Mouse (Mus musculus): ENCODE measurements around the gene Iscu. TPM values are rescaled to one million over a fixed set of nuclear protein-coding genes. Genes with fewer than 3 reads are reported as not detected.

Iscu gene
- total and polyA plus RNA-seq, 2 experiments from 2014 or later = 116 to 215 TPM

DNA sequence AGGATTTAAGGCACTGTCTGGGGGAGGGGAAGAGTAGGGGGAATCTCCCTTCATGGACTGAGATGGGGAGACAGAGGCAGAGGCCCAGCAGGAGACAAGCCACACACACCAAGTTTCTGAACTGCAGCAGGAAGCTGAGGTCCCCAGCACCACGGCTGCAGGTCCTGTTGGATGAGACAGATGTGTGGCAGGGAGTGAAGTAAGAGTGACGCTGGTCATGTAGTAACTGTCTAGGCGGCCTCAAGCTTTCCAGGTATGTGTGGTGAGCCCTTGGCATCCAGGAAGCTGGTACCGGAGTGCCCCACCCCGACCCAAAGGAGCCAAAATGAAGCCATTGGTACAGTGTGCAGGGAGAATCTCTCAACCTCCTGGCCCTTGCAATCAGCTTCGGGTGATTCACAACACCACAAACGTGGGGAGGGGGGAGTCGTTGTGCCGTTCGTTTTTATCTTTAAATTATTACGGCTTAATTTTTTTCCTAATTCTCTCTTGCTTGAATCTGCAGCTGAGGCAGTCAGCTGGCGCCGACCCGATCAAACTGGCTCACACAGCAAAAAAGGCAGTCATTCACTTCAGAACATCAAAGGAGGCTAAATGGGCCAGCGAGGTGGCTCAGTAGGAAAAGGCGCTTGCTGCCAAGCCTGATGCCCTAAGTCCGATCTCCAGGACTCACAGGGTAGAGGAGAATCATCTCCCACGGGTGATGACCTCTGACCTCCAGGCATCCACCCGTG lies 24.8 kb downstream of the Iscu start:
- 19% methylated on average over 19 of the region's 19 CpGs for WGBS

GRCm38 (mm10) chr5:113798525-113798924 lies 26.0 kb downstream of the Iscu start:
- Histone ChIP-seq H3K9me3 (replicated peaks; ENCODE audit: control insufficient read depth, low read length) (no peaks in the 10 kb centered on the region), H3K4me1 (ENCODE audit: control insufficient read depth, insufficient read depth) (no peaks in the 10 kb centered on the region), H3K36me3 (replicated peaks; ENCODE audit: control insufficient read depth, insufficient read depth, low read length) (no peaks in the 10 kb centered on the region), H3K4me2 (ENCODE audit: low read depth, low read length) (no peak overlapping the region; the same call in 1 of the 2 replicates), H3K4me3 (ENCODE audit: low read depth, low read length) (no peak overlapping the region), H3K27ac (ENCODE audit: low read depth) (no peak overlapping the region), H3K9ac (replicated peaks; ENCODE audit: low read depth, low read length) (no peak overlapping the region), H3K27me3 (ENCODE audit: control insufficient read depth, insufficient read depth, low read length) (peaks cover 25% of the 10 kb centered on the region)
- TF ChIP-seq CTCF (IDR thresholded peaks at IDR 0.05; ENCODE audit: low read depth) (no peak), EP300 (IDR thresholded peaks at IDR 0.05; ENCODE audit: low read depth) (no peak)
- ATAC-seq (ENCODE audit: insufficient read depth, low read depth) (no peak), DNase-seq (ENCODE audit: low spot score) (no peak)
- 70% methylated on average over 9 of the region's 9 CpGs for WGBS

More for the DNA sequence above, 24.8 kb downstream of the Iscu start:
- no peaks in the 10 kb centered on the region for H3K9me3 ChIP-seq (replicated peaks; ENCODE audit: control insufficient read depth, low read length)
- H3K4me2 ChIP-seq (ENCODE audit: low read depth, low read length) = peak overlapping the region; percentile 33; the same call in 1 of the 2 replicates
- no peak overlapping the region for H3K9ac ChIP-seq (replicated peaks; ENCODE audit: low read depth, low read length)
- DNase-seq (ENCODE audit: low spot score) = no peak
- H3K27me3 ChIP-seq (ENCODE audit: control insufficient read depth, insufficient read depth, low read length) = peaks cover 25% of the 10 kb centered on the region
- H3K4me1 ChIP-seq (ENCODE audit: control insufficient read depth, insufficient read depth) = no peaks in the 10 kb centered on the region
- no peak for ATAC-seq (ENCODE audit: insufficient read depth, low read depth)
- no peaks in the 10 kb centered on the region for H3K36me3 ChIP-seq (replicated peaks; ENCODE audit: control insufficient read depth, insufficient read depth, low read length)
- no peak overlapping the region for H3K4me3 ChIP-seq (ENCODE audit: low read depth, low read length)
- TF ChIP-seq CTCF (IDR thresholded peaks at IDR 0.05; ENCODE audit: low read depth) = no peak
- TF ChIP-seq EP300 (IDR thresholded peaks at IDR 0.05; ENCODE audit: low read depth) = no peak
- 0 out of 2 replicates have a peak overlapping the region, but pooled peaks have one; percentile 30 for H3K27ac ChIP-seq (ENCODE audit: low read depth)

DNA sequence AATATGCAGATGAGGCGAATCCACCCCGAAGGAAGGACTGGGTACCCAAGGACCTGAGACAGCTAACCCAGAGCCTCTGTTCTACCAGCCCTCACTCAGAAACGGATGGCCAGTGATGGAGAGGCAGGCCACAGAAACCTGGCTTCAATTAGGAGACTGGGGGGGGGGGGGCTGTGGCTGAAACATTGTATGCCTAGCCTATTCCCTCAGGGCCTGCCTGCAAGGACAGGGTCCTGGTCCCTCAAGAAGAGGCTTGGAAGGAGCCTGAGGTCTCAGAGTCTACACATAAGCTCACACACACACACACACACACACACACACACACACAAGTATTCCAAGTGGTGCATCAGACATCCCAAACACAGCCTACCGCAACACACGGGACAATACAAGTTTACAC lies 27.1 kb downstream of the Iscu start:
- ATAC-seq (ENCODE audit: insufficient read depth, low read depth) = no peak
- TF ChIP-seq CTCF (IDR thresholded peaks at IDR 0.05; ENCODE audit: low read depth) = no peak
- TF ChIP-seq EP300 (IDR thresholded peaks at IDR 0.05; ENCODE audit: low read depth) = no peak
- no peaks in the 10 kb centered on the region for H3K4me1 ChIP-seq (ENCODE audit: control insufficient read depth, insufficient read depth)
- H3K9ac ChIP-seq (replicated peaks; ENCODE audit: low read depth, low read length) = 0 out of 2 replicates have a peak overlapping the region, but pooled peaks have one; percentile 30
- peak overlapping the region; percentile 38 for H3K4me3 ChIP-seq (ENCODE audit: low read depth, low read length)
- WGBS = 44% methylated on average over 5 of the region's 5 CpGs
- no peaks in the 10 kb centered on the region for H3K36me3 ChIP-seq (replicated peaks; ENCODE audit: control insufficient read depth, insufficient read depth, low read length)
- no peaks in the 10 kb centered on the region for H3K9me3 ChIP-seq (replicated peaks; ENCODE audit: control insufficient read depth, low read length)
- peak overlapping the region; percentile 48 for H3K27ac ChIP-seq (ENCODE audit: low read depth)
- no peak for DNase-seq (ENCODE audit: low spot score)
- H3K27me3 ChIP-seq (ENCODE audit: control insufficient read depth, insufficient read depth, low read length) = peaks cover 25% of the 10 kb centered on the region
- H3K4me2 ChIP-seq (ENCODE audit: low read depth, low read length) = peak overlapping the region; percentile 44

- TF ChIP-seq CTCF (IDR thresholded peaks at IDR 0.05; ENCODE audit: low read depth) (no peak), EP300 (IDR thresholded peaks at IDR 0.05; ENCODE audit: low read depth) (no peak)
- H3K4me2 ChIP-seq (ENCODE audit: low read depth, low read length) = peak within 1 kb of the TSS; percentile 44
- peak within 1 kb of the TSS; percentile 38 for H3K4me3 ChIP-seq (ENCODE audit: low read depth, low read length)
- ATAC-seq (ENCODE audit: insufficient read depth, low read depth) (peak; percentile 82), DNase-seq (ENCODE audit: low spot score) (peak; percentile 48)
- 0 out of 2 replicates have a peak within 1 kb of the TSS, but pooled peaks have one; percentile 30 for H3K9ac ChIP-seq (replicated peaks; ENCODE audit: low read depth, low read length)
- no peaks in the 10 kb centered on the region for H3K36me3 ChIP-seq (replicated peaks; ENCODE audit: control insufficient read depth, insufficient read depth, low read length)
- no peaks in the 10 kb centered on the region for H3K9me3 ChIP-seq (replicated peaks; ENCODE audit: control insufficient read depth, low read length)
- H3K27me3 ChIP-seq (ENCODE audit: control insufficient read depth, insufficient read depth, low read length) = peaks cover 25% of the 10 kb centered on the region
- peak within 1 kb of the TSS; percentile 48 for H3K27ac ChIP-seq (ENCODE audit: low read depth)
- no peaks in the 10 kb centered on the region for H3K4me1 ChIP-seq (ENCODE audit: control insufficient read depth, insufficient read depth)
- 1% methylated on average over 11 of the region's 11 CpGs for WGBS
These were observed 27.7 kb downstream of the Iscu start, which contains the start of gene Tmem119 for GRCm38 (mm10) chr5:113800280-113800679. Gene Tmem119, minus strand, starts transcription at chr5:113800516.

- ATAC-seq (ENCODE audit: insufficient read depth, low read depth) (no peak), DNase-seq (ENCODE audit: low spot score) (no peak)
- WGBS = 49% methylated on average over 7 of the region's 7 CpGs
- no peaks in the 10 kb centered on the region for H3K4me1 ChIP-seq (ENCODE audit: control insufficient read depth, insufficient read depth)
- H3K9me3 ChIP-seq (replicated peaks; ENCODE audit: control insufficient read depth, low read length) = no peaks in the 10 kb centered on the region
- no peaks in the 10 kb centered on the region for H3K36me3 ChIP-seq (replicated peaks; ENCODE audit: control insufficient read depth, insufficient read depth, low read length)
- H3K4me2 ChIP-seq (ENCODE audit: low read depth, low read length) = no peak overlapping the region
- H3K9ac ChIP-seq (replicated peaks; ENCODE audit: low read depth, low read length) = no peak overlapping the region
- no peak overlapping the region for H3K4me3 ChIP-seq (ENCODE audit: low read depth, low read length)
- H3K27ac ChIP-seq (ENCODE audit: low read depth) = no peak overlapping the region
- TF ChIP-seq EP300 (IDR thresholded peaks at IDR 0.05; ENCODE audit: low read depth) (no peak), CTCF (IDR thresholded peaks at IDR 0.05; ENCODE audit: low read depth) (no peak)
- H3K27me3 ChIP-seq (ENCODE audit: control insufficient read depth, insufficient read depth, low read length) = peaks cover 13% of the 10 kb centered on the region
These were observed 31.9 kb downstream of the Iscu start for GRCm38 (mm10) chr5:113804395-113804966.

Data from heart, postnatal 0 days (tissue).